Mouse (Mus musculus): ENCODE data around the gene Pafah1b1. TPM values are rescaled to one million over a fixed set of nuclear protein-coding genes. Genes with fewer than 3 reads are reported as not detected.

Gene Pafah1b1
- 9.7 and 11.0 TPM in 2 replicates for polyA plus RNA-seq (2012; rRNA removed)

GRCm38 (mm10) chr11:74724235-74724791 is at the start of gene Pafah1b1:
Gene Pafah1b1, minus strand, starts transcription at chr11:74724670.

GRCm38 (mm10) chr11:74770595-74771207 is 46.2 kb upstream of the Pafah1b1 start, which contains the start of gene Mettl16:
Gene Mettl16, plus strand, starts transcription at chr11:74770830.

GRCm38 (mm10) chr11:74649095-74649646 is 75.3 kb downstream of the Pafah1b1 start, which contains the start of gene Cluh:
Gene Cluh, plus strand, starts transcription at chr11:74649495.

Other genes starting within 250 kb of the Pafah1b1 start
- 53.4 and 60.5 TPM in 2 replicates for gene Rap1gap2, start 113.8 kb downstream of the Pafah1b1 start, polyA plus RNA-seq (2012; rRNA removed)
- 1.5 and 1.7 TPM in 2 replicates for gene Ccdc92b, start 105.1 kb downstream of the Pafah1b1 start, polyA plus RNA-seq (2012; rRNA removed)
- 69.2 and 80.7 TPM in 2 replicates for gene Cluh, start 75.2 kb downstream of the Pafah1b1 start, polyA plus RNA-seq (2012; rRNA removed)
- gene Mettl16, start 46.2 kb upstream of the Pafah1b1 start, polyA plus RNA-seq (2012; rRNA removed), result 2.5 and 3.7 TPM in 2 replicates
- gene Mnt, start 106.2 kb upstream of the Pafah1b1 start, polyA plus RNA-seq (2012; rRNA removed), result 16.1 and 16.8 TPM in 2 replicates
- gene Sgsm2, start 172.4 kb upstream of the Pafah1b1 start, polyA plus RNA-seq (2012; rRNA removed), result 35.4 and 37.0 TPM in 2 replicates
- gene Tsr1, start 173.4 kb upstream of the Pafah1b1 start, polyA plus RNA-seq (2012; rRNA removed), result 7.7 and 10.0 TPM in 2 replicates
- gene Smg6, start 201.2 kb upstream of the Pafah1b1 start, polyA plus RNA-seq (2012; rRNA removed), result 22.2 and 29.8 TPM in 2 replicates
- gene Srr, start 201.3 kb upstream of the Pafah1b1 start, polyA plus RNA-seq (2012; rRNA removed), result 3.8 and 6.9 TPM in 2 replicates